Mouse (Mus musculus) hindbrain, postnatal 0 days (tissue): ENCODE results near the gene Adh5. TPM values are rescaled to one million over a fixed set of nuclear protein-coding genes. Genes with fewer than 3 reads are reported as not detected.

Source experiments
- ATAC-seq: fragments of 200-750 bp; cut with Nextera tagmentation; 2 replicates; pipeline ENCODE4 v1.8.0; 2017; ENCODE audit warnings: mild to moderate bottlenecking, moderate TSS enrichment, moderate library complexity
- DNase-seq: peaks from one replicate; pipeline ENCODE4 v3.0.0-alpha.2; 2015; ENCODE audit warnings: low spot score
- H3K27ac ChIP-seq: fragments of 300-500 bp; sonication (generic); 2 replicates; pipeline ENCODE4 v1.5.1; 2014; ENCODE audit warnings: mild to moderate bottlenecking
- H3K27me3 ChIP-seq: fragments of 300-500 bp; sonication (generic); 2 replicates; pipeline ENCODE4 v1.6.1; 2014; ENCODE audit warnings: low read length, mixed read lengths; ENCODE audit not compliant: insufficient read depth
- H3K36me3 ChIP-seq: fragments of 300-500 bp; sonication (generic); 2 replicates; pipeline ENCODE4 v1.6.1; 2014; ENCODE audit warnings: low read length, mixed read lengths; ENCODE audit not compliant: insufficient read depth
- H3K4me1 ChIP-seq: fragments of 300-500 bp; sonication (generic); 2 replicates; pipeline ENCODE4 v1.6.1; 2014; ENCODE audit warnings: antibody characterized with exemption, low read length, mixed read lengths; ENCODE audit not compliant: insufficient read depth
- H3K4me2 ChIP-seq: fragments of 300-500 bp; sonication (generic); 2 replicates; pipeline ENCODE4 v1.6.1; 2014; ENCODE audit warnings: low read depth, mild to moderate bottlenecking, low read length, moderate library complexity, mixed read lengths
- H3K4me3 ChIP-seq: fragments of 300-500 bp; sonication (generic); 2 replicates; pipeline ENCODE4 v1.5.1; 2014; ENCODE audit warnings: low read length
- H3K9ac ChIP-seq: fragments of 300-500 bp; sonication (generic); replicated peaks from 2 replicates; pipeline ENCODE4 v1.6.1; 2014; ENCODE audit warnings: mild to moderate bottlenecking, low read length, moderate library complexity, mixed read lengths
- H3K9me3 ChIP-seq: fragments of 300-500 bp; sonication (generic); 2 replicates; pipeline ENCODE4 v1.6.1; 2016; ENCODE audit warnings: low read length, mixed read lengths
- CTCF ChIP-seq: IDR thresholded peaks from 2 replicates; pipeline ENCODE4 v1.5.1; 2016; ENCODE audit warnings: antibody characterized with exemption, control low read depth, low read depth
- WGBS: fragments of 180-500 bp; shearing (Covaris S2); extraction: QIAGEN DNeasy Blood & Tissue Kit; methylation state at CpG from one replicate; pipeline ENCODE4 v1.1.7; 2014; 5-methylcytosine and 5-hydroxymethylcytosine counted together
- polyA plus RNA-seq: library from polyadenylated mRNA; unstranded; fragments of >200 nt; fragmentation: Nextera tagmentation; extraction: Ambion mirVana; gene quantifications from 2 replicates; pipeline ENCODE4 v1.2.1, GENCODE M21; 2015
- total RNA-seq: library from RNA; depleted of rRNA; stranded (reverse); fragments of >200 nt; gene quantifications from 2 replicates; pipeline ENCODE4 v1.2.3, GENCODE M21; 2014; rRNA removed

Adh5 gene
- total and polyA plus RNA-seq, 2 experiments from 2014 or later = 78.8 to 184 TPM

DNA sequence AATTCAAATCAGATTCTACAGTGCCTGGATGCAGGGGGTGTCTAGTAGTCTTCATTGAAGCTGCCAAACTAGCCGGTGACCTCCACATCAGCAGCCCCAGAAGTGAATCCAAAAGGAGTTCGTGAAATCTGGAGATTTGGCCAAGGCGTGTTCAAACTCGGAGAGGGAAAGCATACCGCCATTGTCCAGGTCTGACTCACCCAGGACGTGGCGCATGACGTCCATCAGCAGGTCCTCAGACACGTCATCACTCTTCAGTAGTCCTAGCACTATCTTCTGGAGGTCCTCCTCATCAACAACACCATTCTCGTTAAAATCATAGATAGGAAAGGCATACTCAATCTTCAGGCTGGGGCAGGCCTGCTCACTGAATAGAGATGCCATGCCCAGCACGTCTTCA is 60.9 kb downstream of the Adh5 start:
- no peak for DNase-seq
- no peak for ATAC-seq
- TF ChIP-seq CTCF = no peak
- H3K4me3 ChIP-seq = no peak overlapping the region
- H3K27me3 ChIP-seq = no peaks in the 10 kb centered on the region
- no peak overlapping the region for H3K9ac ChIP-seq
- no peaks in the 10 kb centered on the region for H3K36me3 ChIP-seq
- WGBS = 92% methylated on average over 11 of the region's 11 CpGs
- no peaks in the 10 kb centered on the region for H3K4me1 ChIP-seq
- no peak overlapping the region for H3K4me2 ChIP-seq
- H3K27ac ChIP-seq = no peak overlapping the region
- H3K9me3 ChIP-seq = no peaks in the 10 kb centered on the region

Other genes starting within 250 kb of the Adh5 start
- gene 4930579F01Rik, start 249.3 kb upstream of the Adh5 start, total RNA-seq = not detected in 2 replicates
- gene 4930579F01Rik, start 249.3 kb upstream of the Adh5 start, polyA plus RNA-seq = 0.09 TPM in 1 of 2 replicates, not detected in the other
- gene Adh7, start 225.3 kb upstream of the Adh5 start, total RNA-seq = 0.22 and 0.37 TPM in 2 replicates
- gene Adh7, start 225.3 kb upstream of the Adh5 start, polyA plus RNA-seq = 0.70 and 1.2 TPM in 2 replicates
- 0.97 and 1.3 TPM in 2 replicates for gene Adh1, start 182.1 kb upstream of the Adh5 start, total RNA-seq
- gene Adh1, start 182.1 kb upstream of the Adh5 start, polyA plus RNA-seq = 3.8 and 4.5 TPM in 2 replicates
- gene Adh6a, start 129.8 kb upstream of the Adh5 start, total RNA-seq = not detected in 2 replicates
- not detected in 2 replicates for gene Adh6a, start 129.8 kb upstream of the Adh5 start, polyA plus RNA-seq
- gene Adh6b, start 101.3 kb upstream of the Adh5 start, total RNA-seq = 0.16 TPM in 1 of 2 replicates, not detected in the other
- gene Adh6b, start 101.3 kb upstream of the Adh5 start, polyA plus RNA-seq = 0.19 and 0.20 TPM in 2 replicates
- gene Adh4, start 27.6 kb upstream of the Adh5 start, total RNA-seq = not detected in 2 replicates
- gene Adh4, start 27.6 kb upstream of the Adh5 start, polyA plus RNA-seq = not detected in 2 replicates
- 46.3 and 55.0 TPM in 2 replicates for gene Metap1, start 46.4 kb downstream of the Adh5 start, total RNA-seq
- gene Metap1, start 46.4 kb downstream of the Adh5 start, polyA plus RNA-seq = 40.6 and 43.6 TPM in 2 replicates
- 54.2 and 94.0 TPM in 2 replicates for gene Eif4e, start 83.1 kb downstream of the Adh5 start, total RNA-seq
- 259 and 290 TPM in 2 replicates for gene Eif4e, start 83.1 kb downstream of the Adh5 start, polyA plus RNA-seq